Mouse (Mus musculus): ENCODE data around the gene Srpk2.

DNA sequence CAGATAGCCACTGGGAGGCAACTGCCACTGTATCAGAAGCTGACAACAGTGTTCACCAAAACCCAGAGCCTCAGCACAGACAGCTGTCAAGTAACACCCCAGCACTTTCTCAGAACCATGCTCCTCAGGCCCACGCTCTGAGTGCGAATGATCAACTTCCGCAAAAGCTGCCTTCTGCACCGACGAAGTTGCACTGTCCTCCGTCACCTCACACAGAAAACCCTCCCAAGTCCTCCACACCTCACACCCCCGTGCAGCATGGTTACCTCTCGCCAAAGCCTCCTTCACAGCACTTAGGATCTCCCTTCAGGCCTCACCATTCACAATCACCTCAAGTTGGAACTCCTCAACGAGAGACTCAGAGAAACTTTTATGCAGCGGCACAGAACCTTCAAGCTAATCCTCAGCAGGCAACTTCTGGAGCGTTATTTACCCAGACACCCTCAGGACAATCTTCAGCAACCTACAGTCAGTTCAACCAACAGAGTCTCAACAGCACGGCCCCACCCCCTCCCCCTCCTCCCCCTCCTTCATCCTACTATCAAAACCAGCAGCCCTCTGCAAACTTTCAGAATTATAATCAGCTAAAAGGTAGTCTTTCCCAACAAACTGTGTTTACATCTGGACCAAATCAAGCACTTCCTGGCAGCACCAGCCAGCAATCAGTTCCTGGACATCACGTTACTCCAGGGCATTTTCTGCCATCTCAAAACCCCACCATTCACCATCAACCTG lies 182.7 kb downstream of the Srpk2 start:
- TF ChIP-seq TCF12 (IDR thresholded peaks at IDR 0.05; ENCODE audit: low read depth, low read length) (no peak), ZKSCAN1 (IDR thresholded peaks at IDR 0.05; ENCODE audit: borderline replicate concordance, low read depth, low read length) (no peak), MAFK (IDR thresholded peaks at IDR 0.05; ENCODE audit: insufficient replicate concordance, low read length) (no peak), POLR2A (IDR thresholded peaks at IDR 0.05; ENCODE audit: low read depth, low read length) (no peak)
